Mouse (Mus musculus) megakaryocyte, embryonic 14.5 days (primary cell): Measurements from ENCODE around the gene Mrpl33.
"Not testable (repeated sequence)": the region's sequence is repeated elsewhere in the genome, so short reads cannot be mapped to it uniquely, and the experiment has no call there.

Experiments used
- FLI1 ChIP-seq: IDR thresholded peaks from 2 replicates; pipeline ENCODE4 v1.6.1; 2012; ENCODE audit warnings: low read length, inconsistent platforms, mixed read lengths
- GATA1 ChIP-seq: IDR thresholded peaks from 3 replicates; pipeline ENCODE4 v1.6.1; 2012; ENCODE audit warnings: mixed read lengths, low read length, inconsistent platforms, borderline replicate concordance

- TF ChIP-seq GATA1, FLI1: not testable (repeated sequence)
These were observed 8.1 kb upstream of the Mrpl33 start for GRCm38 (mm10) chr5:31588672-31589071.
